Mouse (Mus musculus): ENCODE data around the gene Lmf2. TPM values are rescaled to one million over a fixed set of nuclear protein-coding genes. Genes with fewer than 3 reads are reported as not detected.
A peak's percentile ranks its signal among the peaks of the same experiment; 100 is the strongest.

Lmf2 gene
- total RNA-seq, 2 experiments from 2014 or later, result 16.9 to 18.5 TPM

DNA sequence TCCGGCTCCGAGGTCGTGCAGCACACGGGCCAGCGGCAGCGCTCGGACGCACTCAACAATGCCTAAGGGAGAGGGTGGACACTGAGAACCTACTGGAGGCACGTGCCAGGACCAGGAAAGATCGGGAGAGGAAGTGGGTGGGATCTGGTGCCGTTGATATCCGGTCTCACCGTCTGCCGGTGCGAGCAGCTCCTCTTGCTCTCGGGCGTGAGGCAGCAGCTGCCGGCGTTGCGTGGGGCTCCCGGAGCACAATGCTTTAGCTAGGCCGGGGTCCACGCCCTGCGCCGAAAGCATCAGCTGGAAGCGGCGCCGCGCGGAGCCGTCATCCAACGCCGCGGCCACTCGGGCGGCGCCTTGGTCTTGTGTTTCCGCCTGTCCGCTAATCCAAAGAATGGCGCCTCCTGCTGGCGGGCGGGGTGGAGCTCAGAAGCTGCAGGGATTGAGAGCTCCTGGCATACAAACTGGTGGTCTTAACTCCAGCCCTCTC is 18.3 kb upstream of the Lmf2 start, which contains the start of gene Sco2:
TSS of gene Sco2 (minus strand) at position 85 of the 487 bp plus-strand sequence.
- intact Hi-C loops (cut with DNase I), result loop anchor here (1.0 to 5.0 kb wide), 3 partner anchors 19 to 57 kb away; partner anchors contain the start of genes C730034F03Rik, Chkb, Cpt1b and Gm44502
- peak; percentile 93 to 94 for DNase-seq (ENCODE audit: low spot score in 2 of 2)

- intact Hi-C loops (cut with DNase I), result loop anchor here (1.0 to 5.0 kb wide), 3 partner anchors 18 to 56 kb away; partner anchors contain the start of genes C730034F03Rik, Chkb, Cpt1b and Gm44502
- DNase-seq (ENCODE audit: low spot score in 2 of 2), result peak; percentile 82
Observed at GRCm38 (mm10) chr15:89373027-89373761, 17.7 kb upstream of the Lmf2 start.

- intact Hi-C loops (cut with DNase I), result loop anchor here (5.0 kb wide), 2 partner anchors 55 kb away; partner anchors contain the start of genes C730034F03Rik, Chkb, Cpt1b and Gm44502
- DNase-seq (ENCODE audit: low spot score in 2 of 2), result no peak
Observed at GRCm38 (mm10) chr15:89372536-89372935, 17.1 kb upstream of the Lmf2 start.

- no peak for DNase-seq (ENCODE audit: low spot score in 2 of 2)
- intact Hi-C loops (cut with DNase I), result loop anchor here (5.0 kb wide), 2 partner anchors 55 kb away; partner anchors contain the start of genes C730034F03Rik, Chkb, Cpt1b and Gm44502
Observed at GRCm38 (mm10) chr15:89372068-89372467, 16.6 kb upstream of the Lmf2 start.

- DNase-seq (ENCODE audit: low spot score in 2 of 2), result no peak
- intact Hi-C loops (cut with DNase I), result no loop called here
Observed at GRCm38 (mm10) chr15:89365141-89365551, 9.7 kb upstream of the Lmf2 start.

GRCm38 (mm10) chr15:89363051-89363450 is 7.6 kb upstream of the Lmf2 start:
- no peak for DNase-seq (ENCODE audit: low spot score in 2 of 2)
- intact Hi-C loops (cut with DNase I), result no loop called here

DNA sequence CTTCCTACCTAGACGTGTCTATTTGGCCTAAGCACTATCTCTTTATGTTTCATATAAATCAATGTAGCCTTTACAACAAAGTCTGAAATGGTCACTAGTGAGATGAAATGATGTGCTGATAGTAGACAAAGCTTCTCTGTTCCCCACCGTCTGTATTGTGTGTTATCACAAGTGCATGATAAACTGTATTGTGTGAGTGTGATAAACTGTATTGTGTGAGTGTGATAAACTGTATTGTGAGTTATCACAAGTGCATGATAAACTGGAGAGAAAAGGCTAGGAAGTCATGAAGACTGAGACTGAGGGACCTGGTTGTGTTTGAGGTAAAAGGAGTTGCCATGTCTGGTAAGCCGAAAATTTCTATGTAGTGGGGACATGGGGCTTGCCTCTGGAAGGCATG is 3.3 kb upstream of the Lmf2 start:
- no peak for DNase-seq (ENCODE audit: low spot score in 2 of 2)
- intact Hi-C loops (cut with DNase I), result no loop called here

DNA sequence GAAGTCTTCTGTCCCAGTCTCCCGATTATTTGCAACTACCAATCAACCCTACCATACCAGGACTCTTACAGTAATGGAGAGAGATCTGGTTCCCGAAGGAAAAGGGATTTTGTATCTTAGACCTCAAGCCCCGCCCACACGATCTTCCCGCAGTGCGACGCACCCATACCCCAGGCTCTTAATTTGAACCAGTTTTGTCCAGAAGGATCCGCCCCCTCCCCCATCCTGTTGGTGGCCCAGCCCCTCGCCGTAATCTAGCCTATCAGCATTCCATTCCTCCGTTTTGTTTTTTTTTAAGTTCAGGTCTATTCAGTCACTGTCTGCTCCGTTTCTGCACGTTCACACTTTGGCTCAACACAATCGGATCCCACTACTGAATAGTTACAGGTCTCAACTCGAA is 913 bp upstream of the Lmf2 start:
- intact Hi-C loops (cut with DNase I), result no loop called here
- no peak for DNase-seq (ENCODE audit: low spot score in 2 of 2)

DNA sequence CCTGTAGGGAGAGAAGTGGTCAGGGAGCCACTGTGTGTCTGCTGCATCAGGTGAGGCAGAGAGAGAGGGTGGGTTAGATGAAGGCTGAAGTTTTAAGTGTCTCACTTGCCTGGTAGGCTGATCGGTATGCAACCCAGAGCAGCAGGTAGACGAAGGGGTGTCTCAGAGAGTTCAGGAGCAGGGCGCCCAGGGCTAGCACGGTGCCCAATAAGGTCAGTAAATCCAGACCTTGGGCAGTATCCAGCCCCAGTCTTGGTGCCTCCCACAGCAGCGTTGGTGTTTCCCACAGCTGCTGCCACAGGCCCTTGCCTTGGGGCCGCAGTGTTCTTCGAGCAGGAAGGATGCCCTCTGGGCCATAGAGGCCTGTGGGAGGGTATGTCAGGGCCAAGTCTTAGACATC is 1.0 kb downstream of the Lmf2 start:
- intact Hi-C loops (cut with DNase I), result loop anchor here (2.0 kb wide), 1 partner anchor 38 kb away; no protein-coding TSS in a partner anchor
- no peak for DNase-seq (ENCODE audit: low spot score in 2 of 2)

DNA sequence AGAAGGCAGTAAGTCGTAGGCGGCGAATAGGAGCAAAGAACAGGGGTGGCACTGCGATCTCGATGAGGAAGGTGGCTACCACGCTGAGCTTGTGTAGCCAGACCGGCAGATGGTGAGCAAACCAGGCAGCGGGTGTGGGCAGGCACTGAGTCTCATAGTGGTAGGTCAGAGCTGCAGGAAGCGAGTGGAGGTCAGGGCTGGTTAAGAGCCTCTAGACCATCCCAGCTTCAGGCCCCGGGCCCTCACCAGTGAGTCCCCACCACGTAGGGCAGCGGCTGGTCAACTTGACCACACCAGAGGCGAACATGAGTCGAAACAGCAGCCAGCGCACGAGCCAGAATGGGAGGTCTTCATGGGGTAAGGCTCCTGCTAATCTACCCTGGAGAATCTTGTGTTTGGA is 1.6 kb downstream of the Lmf2 start:
- DNase-seq (ENCODE audit: low spot score in 2 of 2), result no peak
- intact Hi-C loops (cut with DNase I), result loop anchor here (2.0 kb wide), 1 partner anchor 37 kb away; no protein-coding TSS in a partner anchor

DNA sequence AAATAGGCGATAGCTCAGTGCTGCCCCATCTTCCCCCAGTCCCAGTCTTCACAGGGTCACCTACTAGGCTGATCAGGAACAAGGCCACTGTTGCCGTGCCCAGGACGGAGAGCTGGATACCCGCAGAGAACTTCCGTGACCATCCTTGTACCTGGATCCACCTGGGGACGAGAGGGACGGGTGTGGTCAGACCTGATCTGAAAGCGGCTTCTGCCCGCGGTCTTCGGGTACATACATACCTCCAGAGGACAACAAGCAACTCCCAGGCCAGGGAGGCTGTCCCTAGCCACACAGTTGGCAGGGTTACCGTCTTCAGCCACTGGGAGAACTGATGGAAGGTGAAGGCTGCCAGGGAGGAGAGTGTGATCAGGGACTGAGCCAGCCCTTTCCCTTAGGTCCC is 2.7 kb downstream of the Lmf2 start:
- DNase-seq (ENCODE audit: low spot score in 2 of 2), result no peak
- intact Hi-C loops (cut with DNase I), result no loop called here

DNA sequence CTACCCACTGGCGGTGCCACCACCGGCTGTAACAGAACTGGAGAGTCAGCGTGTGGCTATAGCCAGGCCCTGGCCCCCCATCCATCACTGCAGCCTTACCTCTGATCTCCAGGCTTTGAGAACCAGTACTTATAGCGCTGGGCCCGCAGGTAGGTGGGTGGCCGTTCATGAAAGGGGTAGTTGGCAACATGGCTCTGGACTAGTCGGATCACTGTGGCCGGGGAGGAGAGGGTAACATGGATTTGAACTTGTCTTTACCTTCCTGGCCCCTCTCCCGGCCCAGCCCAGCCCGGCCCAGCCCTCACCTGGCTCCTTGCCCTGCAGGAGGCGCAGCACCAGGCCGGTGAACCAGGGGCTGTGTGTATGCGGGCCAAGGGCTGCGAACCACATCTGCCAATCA is 3.4 kb downstream of the Lmf2 start:
- no peak for DNase-seq (ENCODE audit: low spot score in 2 of 2)
- intact Hi-C loops (cut with DNase I), result no loop called here

- DNase-seq (ENCODE audit: low spot score in 2 of 2), result no peak
- intact Hi-C loops (cut with DNase I), result no loop called here
Observed at GRCm38 (mm10) chr15:89351302-89351701, 4.2 kb downstream of the Lmf2 start.

GRCm38 (mm10) chr15:89350447-89350846 is 5.0 kb downstream of the Lmf2 start:
- intact Hi-C loops (cut with DNase I), result no loop called here
- DNase-seq (ENCODE audit: low spot score in 2 of 2), result no peak

DNA sequence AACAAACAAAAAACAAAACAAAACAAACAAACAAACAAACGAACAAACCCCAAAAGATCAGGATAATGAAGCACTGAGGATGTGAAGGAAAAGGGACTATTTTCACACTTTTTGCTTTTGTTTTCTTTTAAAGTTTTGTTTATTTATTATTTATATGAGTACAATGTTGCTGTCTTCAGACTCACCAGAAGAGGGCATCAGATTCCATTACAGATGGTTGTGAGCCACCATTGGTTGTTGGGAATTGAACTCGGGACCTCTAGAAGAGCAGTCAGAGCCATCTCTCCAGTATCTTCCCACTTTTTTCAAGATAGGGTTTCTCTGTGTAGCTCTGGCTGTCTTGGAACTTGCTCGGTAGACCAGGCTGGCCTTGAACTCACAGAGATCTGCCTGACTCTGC is 12.1 kb downstream of the Lmf2 start:
- intact Hi-C loops (cut with DNase I), result no loop called here
- DNase-seq (ENCODE audit: low spot score in 2 of 2), result no peak

GRCm38 (mm10) chr15:89341678-89342077 is 13.8 kb downstream of the Lmf2 start:
- intact Hi-C loops (cut with DNase I), result no loop called here

DNA sequence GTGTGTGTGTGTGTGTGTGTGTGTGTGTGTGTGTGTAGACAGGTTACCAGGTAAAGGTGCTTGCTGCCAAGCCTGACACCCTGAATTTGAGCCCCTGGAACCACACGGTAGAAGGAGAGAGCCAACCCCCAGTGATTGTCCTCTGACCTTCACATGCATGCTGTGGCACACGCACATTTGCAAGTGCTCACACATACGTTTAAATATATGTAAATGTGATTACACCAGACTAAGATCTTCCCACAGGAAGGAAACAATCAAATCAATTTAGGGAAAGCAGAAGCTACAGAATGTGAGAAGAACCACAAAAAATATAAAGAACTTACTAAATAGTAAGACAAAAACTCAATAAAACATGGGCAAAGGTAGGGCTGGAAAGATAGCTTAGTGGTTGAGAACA is 15.3 kb downstream of the Lmf2 start:
- intact Hi-C loops (cut with DNase I), result no loop called here
- DNase-seq (ENCODE audit: low spot score in 2 of 2), result no peak

More at GRCm38 (mm10) chr15:89341678-89342077, 13.8 kb downstream of the Lmf2 start:
- no peak for DNase-seq (ENCODE audit: low spot score in 2 of 2)

DNA sequence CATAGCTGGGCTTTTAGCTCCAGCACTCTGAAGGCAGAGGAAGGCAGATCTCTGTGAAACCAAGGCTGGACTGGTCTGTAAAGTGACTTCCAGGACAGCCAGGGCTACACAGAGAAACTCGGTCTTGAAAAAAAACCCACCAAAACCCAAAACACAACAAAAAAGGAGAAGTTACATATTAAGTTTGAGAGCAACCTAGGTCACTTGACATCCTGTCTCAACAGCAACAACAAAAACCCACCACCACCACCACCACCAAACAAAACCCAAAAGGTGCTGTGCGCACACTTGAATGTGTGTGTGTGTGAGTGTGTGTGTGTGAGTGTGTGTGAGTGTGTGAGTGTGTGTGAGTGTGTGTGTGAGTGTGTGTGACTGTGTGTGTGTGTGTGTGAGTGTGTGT is 15.8 kb downstream of the Lmf2 start:
- no peak for DNase-seq (ENCODE audit: low spot score in 2 of 2)
- intact Hi-C loops (cut with DNase I), result no loop called here

DNA sequence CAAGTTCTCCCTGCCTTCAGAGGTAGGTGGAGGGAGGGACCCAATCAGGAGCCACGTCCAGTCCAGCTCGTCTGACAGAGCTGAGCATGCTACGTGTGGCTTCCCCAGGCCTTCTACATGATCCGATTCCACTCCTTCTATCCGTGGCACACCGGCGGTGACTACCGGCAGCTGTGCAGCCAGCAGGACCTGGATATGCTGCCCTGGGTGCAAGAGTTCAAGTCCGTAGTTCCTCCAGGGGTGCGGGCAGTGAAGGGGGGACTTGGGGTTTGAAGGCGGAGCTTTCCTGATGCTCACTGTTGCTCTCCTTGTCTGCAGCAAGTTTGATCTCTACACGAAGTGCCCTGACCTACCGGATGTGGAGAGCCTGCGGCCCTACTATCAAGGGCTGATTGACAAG is 19.0 kb downstream of the Lmf2 start:
- DNase-seq (ENCODE audit: low spot score in 2 of 2), result no peak
- intact Hi-C loops (cut with DNase I), result no loop called here

GRCm38 (mm10) chr15:89334774-89335537 is 20.5 kb downstream of the Lmf2 start:
- intact Hi-C loops (cut with DNase I), result no loop called here
- DNase-seq (ENCODE audit: low spot score in 2 of 2), result no peak

Data from left cerebral cortex, postnatal 36 days (tissue).